Mouse (Mus musculus): ENCODE measurements around the gene Gm4792. TPM values are rescaled to one million over a fixed set of nuclear protein-coding genes. Genes with fewer than 3 reads are reported as not detected.

Gene Gm4792
- total RNA-seq, 2 experiments from 2014 or later, result not detected

Other genes with a start within 250 kb of the Gm4792 start
- gene Nr2c1, start 150.7 kb downstream of the Gm4792 start, total RNA-seq (2021), result 1 to 10 TPM; 8.1 to 8.7 TPM
- gene Ndufa12, start 100.0 kb downstream of the Gm4792 start, total RNA-seq (2021), result 100 to 1,000 TPM; 281 to 292 TPM
- 10 to 100 TPM; 52.9 to 56.6 TPM for gene Tmcc3, start 13.2 kb upstream of the Gm4792 start, total RNA-seq (2021)